Mouse (Mus musculus) kidney, adult 2 months (tissue): ENCODE measurements around the gene Gskip. TPM values are rescaled to one million over a fixed set of nuclear protein-coding genes. Genes with fewer than 3 reads are reported as not detected.

Experiments used
- DNase-seq: peaks from one replicate; pipeline ENCODE4 v3.0.0; 2021
- H3K27ac ChIP-seq: fragments of 200-500 bp; 2 replicates; pipeline ENCODE4 v1.5.1; 2012; ENCODE audit warnings: low read depth, low read length, control low read depth, inconsistent platforms; ENCODE audit not compliant: insufficient read depth
- H3K27me3 ChIP-seq: fragments of 200-500 bp; replicated peaks from 2 replicates; pipeline ENCODE4 v1.6.1; 2012; ENCODE audit warnings: mild to moderate bottlenecking, moderate library complexity, low read length, inconsistent platforms; ENCODE audit not compliant: control insufficient read depth, insufficient read depth
- H3K36me3 ChIP-seq: fragments of 200-500 bp; 2 replicates; pipeline ENCODE4 v1.6.1; 2012; ENCODE audit warnings: mild to moderate bottlenecking, moderate library complexity, low read length, inconsistent platforms; ENCODE audit not compliant: control insufficient read depth, insufficient read depth
- H3K4me1 ChIP-seq: fragments of 200-500 bp; 2 replicates; pipeline ENCODE4 v1.6.1; 2011; ENCODE audit warnings: low read length; ENCODE audit not compliant: control insufficient read depth, insufficient read depth
- H3K4me3 ChIP-seq: fragments of 200-500 bp; 2 replicates; pipeline ENCODE4 v1.5.1; 2011; ENCODE audit warnings: mild to moderate bottlenecking, low read depth, low read length, control low read depth; ENCODE audit not compliant: insufficient read depth
- CTCF ChIP-seq: fragments of 200-500 bp; conservative IDR thresholded peaks from 2 replicates; pipeline ENCODE4 v1.5.1; 2011; ENCODE audit warnings: low read depth, mild to moderate bottlenecking, control low read depth, low read length, moderate library complexity, mixed read lengths; ENCODE audit not compliant: insufficient read depth, insufficient read length
- POLR2A ChIP-seq: fragments of 200-500 bp; IDR thresholded peaks from one replicate; pipeline ENCODE4 v1.6.1; 2011; ENCODE audit warnings: low read depth, low read length, control low read depth
- WGBS: fragments of 180-500 bp; shearing (Covaris S2); methylation state at CpG from one replicate; pipeline ENCODE4 v1.1.7; 2018; 5-methylcytosine and 5-hydroxymethylcytosine counted together
- polyA plus RNA-seq: library from polyadenylated mRNA; depleted of rRNA; stranded (reverse); fragments of >200 nt; gene quantifications from 2 replicates; pipeline ENCODE4 v1.2.3, GENCODE M21; 2012

Gene Gskip
- polyA plus RNA-seq, 1 experiment = 9.0 TPM

- DNase-seq = no peak
- Histone ChIP-seq H3K36me3 (no peaks in the 10 kb centered on the region; the same call in none of the 2 replicates), H3K4me1 (no peaks in the 10 kb centered on the region), H3K27ac (no peak overlapping the region), H3K27me3 (no peaks in the 10 kb centered on the region), H3K4me3 (no peak overlapping the region)
- WGBS = 85% methylated on average over 7 of the region's 7 CpGs
- TF ChIP-seq CTCF (no peak), POLR2A (no peak)
These were observed 11.2 kb downstream of the Gskip start for GRCm38 (mm10) chr12:105695848-105696247.

- Histone ChIP-seq H3K4me3 (no peak overlapping the region), H3K27ac (no peak overlapping the region), H3K36me3 (no peaks in the 10 kb centered on the region; the same call in none of the 2 replicates), H3K4me1 (no peaks in the 10 kb centered on the region), H3K27me3 (no peaks in the 10 kb centered on the region)
- 84% methylated on average over 8 of the region's 8 CpGs for WGBS
- DNase-seq = no peak
- no peak for TF ChIP-seq POLR2A
- TF ChIP-seq CTCF = no peak
These were observed 12.6 kb downstream of the Gskip start for GRCm38 (mm10) chr12:105697104-105697780.

- Histone ChIP-seq H3K4me3 (no peak overlapping the region), H3K27ac (no peak overlapping the region), H3K36me3 (no peaks in the 10 kb centered on the region; the same call in none of the 2 replicates), H3K4me1 (no peaks in the 10 kb centered on the region), H3K27me3 (no peaks in the 10 kb centered on the region)
- DNase-seq = no peak
- WGBS = 92% methylated on average over 12 of the region's 12 CpGs
- TF ChIP-seq POLR2A = no peak
- TF ChIP-seq CTCF = no peak
These were observed 15.8 kb downstream of the Gskip start for GRCm38 (mm10) chr12:105700433-105700832.

- 13% methylated on average over 22 of the region's 22 CpGs for WGBS
- Histone ChIP-seq H3K4me3 (no peak within 1 kb of the TSS), H3K27me3 (no peaks in the 10 kb centered on the region), H3K36me3 (no peaks in the 10 kb centered on the region), H3K4me1 (no peaks in the 10 kb centered on the region), H3K27ac (no peak within 1 kb of the TSS)
- no peak for TF ChIP-seq POLR2A
- TF ChIP-seq CTCF = no peak
- peak; percentile 84 for DNase-seq
These were observed 21.3 kb downstream of the Gskip start, which contains the start of gene Ak7 for GRCm38 (mm10) chr12:105705799-105706487. TSS of gene Ak7 (plus strand) at chr12:105705976.

GRCm38 (mm10) chr12:105718616-105719015, 34.0 kb downstream of the Gskip start:
- WGBS = 60% methylated on average over 17 of the region's 17 CpGs
- Histone ChIP-seq H3K4me3 (no peak overlapping the region), H3K4me1 (no peaks in the 10 kb centered on the region), H3K27ac (no peak overlapping the region), H3K27me3 (no peaks in the 10 kb centered on the region), H3K36me3 (no peaks in the 10 kb centered on the region)
- peak; percentile 42 for DNase-seq
- TF ChIP-seq CTCF = no peak

GRCm38 (mm10) chr12:105720196-105720595, 35.6 kb downstream of the Gskip start:
- Histone ChIP-seq H3K4me1 (0 out of 2 replicates have a peak, but pooled peaks cover 2% of the 10 kb centered on the region), H3K4me3 (no peak overlapping the region), H3K27me3 (no peaks in the 10 kb centered on the region), H3K36me3 (no peaks in the 10 kb centered on the region), H3K27ac (no peak overlapping the region)
- DNase-seq = no peak
- 60% methylated on average over 3 of the region's 3 CpGs for WGBS
- TF ChIP-seq POLR2A (no peak), CTCF (no peak)

GRCm38 (mm10) chr12:105721452-105722132, 37.0 kb downstream of the Gskip start:
- DNase-seq = no peak
- TF ChIP-seq CTCF (no peak), POLR2A (no peak)
- no peaks in the 10 kb centered on the region for H3K36me3 ChIP-seq
- H3K27ac ChIP-seq = no peak overlapping the region
- H3K27me3 ChIP-seq = no peaks in the 10 kb centered on the region
- 63% methylated on average over 14 of the region's 14 CpGs for WGBS
- H3K4me3 ChIP-seq = no peak overlapping the region
- H3K4me1 ChIP-seq = 0 out of 2 replicates have a peak, but pooled peaks cover 2% of the 10 kb centered on the region
